Mouse (Mus musculus) heart, adult 2 months (tissue): Measurements from ENCODE around the gene S100a11.

Source experiments
- CTCF ChIP-seq: fragments of 200-600 bp; IDR thresholded peaks from 2 replicates; pipeline ENCODE4 v1.8.1; 2022; ENCODE audit warnings: antibody characterized with exemption, mild to moderate bottlenecking, moderate library complexity
- POLR2A ChIP-seq: fragments of 200-500 bp; IDR thresholded peaks from 2 replicates; pipeline ENCODE4 v1.6.1; 2011; ENCODE audit warnings: mild to moderate bottlenecking, low read depth, low read length, control low read depth; ENCODE audit not compliant: insufficient read depth

DNA sequence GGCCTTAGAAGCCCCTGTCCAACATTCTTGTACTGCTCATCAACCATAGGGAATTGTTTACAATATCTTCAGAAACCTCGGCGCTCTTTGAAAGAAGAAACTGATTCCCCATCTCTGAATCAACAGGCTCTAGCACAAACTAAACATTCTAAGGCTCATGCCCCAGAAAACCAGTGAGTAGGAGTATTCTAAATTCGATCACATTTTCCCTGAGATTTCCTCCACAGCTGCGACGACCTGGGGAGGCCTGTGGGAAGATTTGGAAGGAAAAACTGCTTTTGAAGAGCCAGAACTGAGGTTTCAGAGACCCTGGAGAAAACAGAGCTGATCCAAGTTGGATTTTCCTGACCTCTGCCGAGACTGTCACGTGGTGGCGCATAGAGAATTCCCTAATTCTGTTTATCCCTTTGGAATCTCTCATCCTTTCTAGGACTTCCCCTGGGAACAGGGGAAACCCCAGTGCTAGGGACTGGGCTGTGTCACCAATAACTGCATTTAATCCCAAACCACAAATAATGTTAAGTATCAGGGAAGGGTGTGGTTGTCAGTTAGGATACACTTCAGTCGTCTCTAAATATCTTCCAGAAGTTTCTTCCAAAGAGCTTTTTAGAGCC, 33.6 kb downstream of the S100a11 start:
- no peak for TF ChIP-seq CTCF
- no peak for TF ChIP-seq POLR2A
